Mouse (Mus musculus): Measurements from ENCODE around the gene 1110032F04Rik.
A peak's percentile ranks its signal among the peaks of the same experiment; 100 is the strongest.
"Not testable (repeated sequence)": the region's sequence is repeated elsewhere in the genome, so short reads cannot be mapped to it uniquely, and the experiment has no call there.

1110032F04Rik gene

DNA sequence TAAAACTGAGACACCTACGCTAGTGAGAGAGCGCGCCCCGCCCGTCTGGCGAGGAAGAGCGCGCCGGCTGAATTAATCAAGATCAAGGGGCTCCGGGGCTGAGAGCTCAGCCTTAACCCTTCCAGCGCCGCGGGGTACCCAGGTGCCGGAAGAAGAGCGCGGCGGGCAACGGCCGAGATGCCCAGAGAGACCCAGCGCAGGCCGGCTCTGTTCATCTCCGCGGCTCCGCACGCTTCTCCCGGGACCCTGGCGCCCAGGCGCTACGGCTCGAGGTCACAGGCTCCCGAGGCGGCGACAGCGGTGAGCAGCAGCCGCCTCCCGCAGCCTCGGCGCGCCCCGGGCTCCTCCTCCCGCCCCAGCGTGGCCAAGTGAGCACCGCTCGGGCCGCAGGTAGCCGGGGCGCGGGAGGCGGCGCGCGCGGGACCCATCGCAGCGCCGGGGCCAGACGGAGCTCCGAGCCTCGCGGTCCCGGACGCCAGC lies at the start of gene 1110032F04Rik:
TSS of gene 1110032F04Rik (plus strand) at position 376 of the 480 bp plus-strand sequence.
- no peak for DNase-seq (ENCODE audit: low read depth)

GRCm38 (mm10) chr3:68821406-68821805 lies 48.0 kb upstream of the 1110032F04Rik start:
- no peak for DNase-seq (ENCODE audit: low read depth)

GRCm38 (mm10) chr3:68821926-68822341 lies 47.5 kb upstream of the 1110032F04Rik start:
- DNase-seq (ENCODE audit: low read depth), result no peak

GRCm38 (mm10) chr3:68823876-68824764 lies 45.3 kb upstream of the 1110032F04Rik start:
- DNase-seq (ENCODE audit: low read depth), result no peak

- no peak for DNase-seq (ENCODE audit: low read depth)
These were observed 44.7 kb upstream of the 1110032F04Rik start for GRCm38 (mm10) chr3:68824765-68825090.

DNA sequence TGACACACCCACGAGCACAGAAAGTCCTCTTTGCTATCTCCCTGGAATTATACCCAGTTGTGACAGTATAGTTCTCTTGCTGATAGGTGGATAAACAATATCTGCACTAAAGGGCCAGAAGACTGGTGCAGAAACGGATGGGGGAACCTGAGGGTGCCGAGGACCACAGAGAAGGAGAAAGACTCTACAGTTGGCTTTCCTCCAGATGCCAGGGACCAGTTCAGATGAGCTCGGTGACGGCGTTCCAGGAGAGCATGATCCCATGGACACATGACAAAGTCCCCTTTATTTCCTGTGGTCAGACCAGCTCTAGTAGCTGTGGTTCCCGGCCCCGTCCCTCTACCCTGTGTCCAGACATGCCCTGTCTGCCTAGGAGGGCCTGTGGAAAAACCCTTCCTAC lies 44.2 kb upstream of the 1110032F04Rik start:
- DNase-seq (ENCODE audit: low read depth), result no peak

DNA sequence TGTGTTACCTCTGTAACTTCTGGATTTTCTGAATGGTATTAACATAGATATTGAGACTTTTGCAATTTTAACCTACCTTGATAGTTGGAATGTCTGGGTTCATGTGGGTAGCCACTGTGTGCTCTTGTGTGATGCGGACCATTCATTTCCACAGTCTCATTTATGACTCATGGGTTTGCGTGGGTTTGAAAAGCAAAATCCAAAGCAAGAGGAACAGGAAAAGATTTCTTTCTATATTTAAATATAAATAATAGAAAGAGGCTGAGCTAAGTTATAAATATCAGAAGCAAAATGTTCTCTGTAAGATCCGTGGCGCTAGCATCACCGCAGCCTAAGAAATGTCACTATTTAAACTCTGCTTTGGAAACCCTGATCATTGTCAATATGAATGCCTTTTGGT lies 41.7 kb upstream of the 1110032F04Rik start:
- DNase-seq (ENCODE audit: low read depth), result no peak

GRCm38 (mm10) chr3:68829944-68830343 lies 39.4 kb upstream of the 1110032F04Rik start:
- no peak for DNase-seq (ENCODE audit: low read depth)

DNA sequence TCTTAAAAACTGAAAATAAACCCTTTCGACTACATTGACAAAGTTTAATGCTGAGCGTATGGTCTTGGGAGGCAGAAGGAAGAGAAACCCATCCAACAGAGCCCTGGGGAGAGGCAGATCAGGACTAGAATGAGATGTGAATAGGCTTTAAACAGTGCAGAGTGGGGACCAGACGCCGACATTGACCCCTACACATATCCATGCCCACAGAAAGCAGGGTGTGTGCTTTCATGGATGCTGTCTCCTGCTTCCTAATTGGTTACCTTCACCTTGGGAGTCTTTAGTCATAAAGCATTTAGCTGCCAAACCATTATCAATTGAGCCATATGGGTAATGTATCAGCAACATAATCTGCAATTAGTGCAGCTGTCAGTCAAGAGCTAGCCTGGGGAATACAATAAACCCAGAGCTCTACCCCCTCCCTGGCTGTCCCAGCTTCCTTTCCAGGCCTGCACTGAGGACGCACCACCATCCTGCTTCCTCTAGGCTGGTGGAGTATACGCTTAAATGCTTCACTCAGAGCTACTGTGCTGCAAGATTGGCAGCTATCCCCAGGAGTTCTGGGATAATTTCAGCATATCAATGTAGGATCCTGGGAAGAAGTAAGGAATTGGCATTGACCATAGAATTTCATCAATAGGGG lies 32.4 kb upstream of the 1110032F04Rik start:
- no peak for DNase-seq (ENCODE audit: low read depth)

DNA sequence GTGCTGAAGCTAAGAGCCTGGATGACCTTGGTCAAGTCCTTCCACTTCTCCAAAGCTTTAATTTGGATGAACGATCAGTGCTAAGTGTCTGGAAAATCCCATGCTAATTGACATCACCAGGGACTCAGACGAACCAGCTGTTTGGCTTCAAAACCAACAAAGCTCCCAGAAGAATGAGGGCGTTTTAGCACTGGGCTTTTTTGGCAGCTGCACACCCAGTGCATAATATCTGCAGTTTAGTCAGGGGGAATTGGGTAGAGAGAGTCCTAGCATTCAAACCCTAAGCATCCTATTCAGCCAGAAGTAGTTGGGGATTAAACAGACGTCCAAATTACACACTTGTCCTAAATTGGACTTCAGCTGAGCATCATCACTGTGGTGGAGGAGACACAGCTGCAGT lies 29.2 kb upstream of the 1110032F04Rik start:
- DNase-seq (ENCODE audit: low read depth), result no peak

DNA sequence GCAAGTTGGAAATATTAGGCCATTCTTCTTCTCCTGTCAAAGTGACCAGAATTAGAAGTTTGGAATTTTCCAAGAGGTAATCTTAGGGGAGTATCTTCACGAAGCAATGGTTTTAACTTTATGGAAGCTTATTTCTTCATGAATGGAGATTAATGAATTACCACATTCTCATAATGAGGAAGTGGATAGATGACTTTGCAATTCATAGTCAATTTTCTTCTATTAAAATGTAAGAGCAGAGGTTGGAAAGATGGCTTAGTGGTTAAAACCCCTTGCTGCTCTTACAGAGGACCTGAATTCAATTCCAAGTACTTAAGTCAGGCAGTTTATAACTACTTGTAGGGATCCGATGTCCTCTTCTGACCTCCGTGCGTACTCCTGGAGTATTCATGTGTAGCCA lies 25.4 kb upstream of the 1110032F04Rik start:
- peak; percentile 16 for DNase-seq (ENCODE audit: low read depth)

GRCm38 (mm10) chr3:68848323-68848722 lies 21.1 kb upstream of the 1110032F04Rik start:
- DNase-seq (ENCODE audit: low read depth), result no peak

GRCm38 (mm10) chr3:68852414-68852813 lies 17.0 kb upstream of the 1110032F04Rik start:
- DNase-seq (ENCODE audit: low read depth), result no peak

DNA sequence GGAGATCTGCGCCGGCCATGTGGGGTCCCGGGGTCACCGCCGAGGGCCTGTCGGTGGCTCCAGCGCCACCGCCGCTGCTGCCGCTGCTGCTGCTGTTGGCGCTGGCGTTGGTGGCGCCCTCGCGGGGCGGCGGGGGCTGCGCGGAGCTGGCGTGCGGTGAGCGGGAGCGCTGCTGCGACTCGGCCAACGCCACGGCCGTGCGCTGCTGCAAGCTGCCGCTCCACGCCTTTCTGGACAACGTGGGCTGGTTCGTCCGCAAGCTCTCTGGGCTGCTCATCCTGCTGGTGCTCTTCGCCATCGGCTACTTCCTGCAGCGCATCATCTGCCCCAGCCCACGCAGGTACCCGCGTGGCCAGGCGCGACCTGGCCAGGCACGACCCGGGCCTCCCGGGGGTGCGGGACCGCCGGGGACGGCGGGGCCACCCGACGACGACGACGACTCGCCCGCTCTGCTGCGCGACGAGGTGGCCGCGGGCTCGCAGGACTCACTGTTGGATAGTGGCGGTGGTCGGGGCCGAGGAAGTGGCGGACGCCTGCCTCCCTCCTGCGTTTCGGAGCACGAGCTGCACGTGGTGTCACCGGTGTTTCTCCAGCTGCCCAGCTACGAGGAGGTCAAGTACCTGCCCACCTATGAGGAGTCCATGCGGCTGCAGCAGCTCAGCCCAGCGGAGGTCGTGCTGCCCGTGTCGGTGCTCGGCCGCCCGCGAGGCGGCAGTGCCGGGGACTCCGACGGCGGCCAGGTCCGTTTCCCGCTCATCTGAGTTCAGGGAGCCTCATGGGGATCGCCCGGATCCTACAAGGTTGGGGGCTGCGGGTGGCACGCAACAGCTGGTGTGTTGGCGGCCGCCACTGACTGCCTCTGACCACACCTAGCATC lies 543 bp downstream of the 1110032F04Rik start:
- no peak for DNase-seq (ENCODE audit: low read depth)

GRCm38 (mm10) chr3:68870568-68870950 lies 1.2 kb downstream of the 1110032F04Rik start:
- DNase-seq (ENCODE audit: low read depth), result no peak

DNA sequence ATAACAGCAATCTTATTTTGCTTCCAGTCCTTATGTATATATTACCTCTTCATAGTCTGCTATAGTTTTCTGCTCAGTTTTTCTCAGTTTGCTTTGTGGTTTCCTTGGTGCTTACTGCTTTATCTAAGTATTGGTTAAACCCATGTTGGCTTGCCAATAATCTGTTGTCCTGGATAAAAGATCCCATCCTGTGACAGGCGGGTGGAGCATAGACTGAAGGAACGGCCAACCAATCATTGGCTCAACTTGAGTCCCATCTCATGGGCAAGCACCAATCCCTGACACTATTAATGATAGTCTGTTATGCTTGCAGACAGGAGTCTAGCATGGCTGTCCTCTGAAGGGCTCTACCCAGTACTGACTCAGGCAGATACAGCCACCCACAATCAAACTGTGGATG lies 4.7 kb downstream of the 1110032F04Rik start:
- DNase-seq (ENCODE audit: low read depth), result no peak

GRCm38 (mm10) chr3:68886845-68887244 lies 17.5 kb downstream of the 1110032F04Rik start:
- DNase-seq (ENCODE audit: low read depth), result no peak

DNA sequence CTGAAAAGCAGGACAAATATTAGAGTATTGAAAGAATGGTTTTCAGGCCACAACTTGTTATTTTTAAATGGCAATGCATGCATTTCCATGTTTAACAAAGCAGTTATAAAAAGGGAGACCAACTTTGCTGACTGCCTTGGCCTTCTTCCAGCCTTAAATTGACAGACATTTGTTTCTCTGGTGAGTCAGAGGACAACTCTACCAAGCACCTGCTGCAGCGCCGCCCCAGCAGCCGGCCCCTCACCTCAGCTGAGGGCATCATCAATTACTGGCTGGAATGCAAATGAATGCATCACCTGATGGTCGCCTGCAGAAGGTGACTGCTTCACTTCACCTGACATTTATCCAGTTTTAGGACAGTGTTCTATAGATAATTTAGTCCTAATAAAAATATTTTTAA lies 26.0 kb downstream of the 1110032F04Rik start:
- DNase-seq (ENCODE audit: low read depth), result no peak

- peak; percentile 22 for DNase-seq (ENCODE audit: low read depth)
These were observed 27.8 kb downstream of the 1110032F04Rik start for GRCm38 (mm10) chr3:68897154-68897553.

- not testable (repeated sequence) for DNase-seq (ENCODE audit: low read depth)
These were observed 33.2 kb downstream of the 1110032F04Rik start for GRCm38 (mm10) chr3:68902636-68903035.

- peak; percentile 37 for DNase-seq (ENCODE audit: low read depth)
These were observed 35.8 kb downstream of the 1110032F04Rik start for GRCm38 (mm10) chr3:68904902-68905778.

All from 416B (cell line).